Mouse (Mus musculus) layer of hippocampus, postnatal 25 days (tissue): ENCODE data around the gene Smpd4. TPM values are rescaled to one million over a fixed set of nuclear protein-coding genes. Genes with fewer than 3 reads are reported as not detected.

Experiments
- DNase-seq, 2 experiments: peaks; one replicate each; pipeline ENCODE4 v3.0.0; 2022; ENCODE audit warnings: mixed read lengths in 2 of 2, low spot score in 1 of 2; ENCODE audit errors: extremely low spot score in 1 of 2
- total RNA-seq, 2 experiments: library from RNA; stranded (reverse); gene quantifications; 2 replicates each; pipeline ENCODE4 v1.2.3; 2021

The Smpd4 gene
- total RNA-seq, 2 experiments from 2014 or later = 40.8 to 58.6 TPM

DNA sequence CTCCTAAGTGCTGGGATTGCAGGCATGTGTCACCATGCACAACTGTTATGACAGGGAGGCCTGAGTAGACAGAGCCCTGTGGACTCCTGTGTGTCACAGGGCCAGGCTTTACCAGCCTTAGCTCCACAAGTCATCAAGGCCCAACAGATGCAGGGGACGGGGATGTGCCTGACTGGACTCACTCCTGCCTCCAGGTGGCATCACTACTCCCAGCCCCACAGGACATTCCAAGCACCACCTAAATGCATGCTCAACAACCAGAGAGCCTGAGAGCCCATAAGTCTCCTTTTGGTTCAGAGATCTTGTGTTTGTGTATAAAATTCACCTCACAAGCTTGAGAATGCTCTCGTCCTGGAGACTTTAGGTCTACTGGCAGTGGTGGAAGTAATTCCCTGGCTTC, 18.5 kb downstream of the Smpd4 start:
- no peak for DNase-seq

DNA sequence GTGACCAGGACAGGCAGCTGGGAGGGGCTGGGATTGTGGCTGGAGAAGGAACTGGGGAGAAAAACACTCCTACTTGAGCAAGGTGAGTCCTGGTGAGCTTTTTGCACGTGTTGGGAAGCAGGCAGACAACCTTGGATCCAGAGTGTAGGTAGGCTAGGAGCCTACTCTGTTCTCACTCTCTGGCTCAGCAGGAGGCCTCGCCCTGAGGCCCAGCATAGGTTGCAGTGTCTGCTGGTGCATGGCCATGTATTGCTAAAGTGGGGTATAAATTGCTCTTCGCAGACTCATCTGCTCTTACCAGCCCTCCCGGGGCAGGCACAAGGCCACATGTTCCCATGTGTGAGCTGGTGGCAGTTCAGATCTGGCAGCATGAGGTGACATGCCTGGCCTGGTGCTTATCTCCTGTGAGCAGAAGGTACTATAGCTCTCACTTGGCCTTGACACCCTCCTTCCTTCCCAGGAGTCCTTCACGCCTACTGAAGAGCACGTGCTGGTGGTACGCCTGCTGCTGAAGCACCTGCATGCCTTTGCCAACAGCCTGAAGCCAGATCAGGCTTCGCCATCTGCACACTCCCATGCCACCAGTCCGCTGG, 19.0 kb downstream of the Smpd4 start:
- DNase-seq = no peak

DNA sequence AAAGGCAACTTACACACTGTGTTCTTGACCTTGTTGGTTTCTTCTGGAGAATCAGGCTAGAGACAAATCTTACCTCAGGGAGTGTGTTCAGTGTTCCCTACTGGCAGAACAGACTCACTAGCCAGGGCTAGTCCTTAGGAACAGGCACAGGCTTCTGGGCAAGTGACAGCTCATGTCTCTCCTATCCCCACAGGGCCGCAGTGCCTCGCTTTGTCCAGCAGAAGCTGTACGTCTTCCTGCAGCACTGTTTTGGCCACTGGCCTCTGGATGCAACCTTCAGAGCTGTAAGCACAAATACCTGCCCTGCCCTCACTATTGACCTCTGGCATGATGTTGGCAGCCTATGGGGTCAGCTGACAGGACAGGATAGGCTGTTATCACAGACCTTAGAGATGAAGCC, 19.9 kb downstream of the Smpd4 start:
- DNase-seq = no peak

DNA sequence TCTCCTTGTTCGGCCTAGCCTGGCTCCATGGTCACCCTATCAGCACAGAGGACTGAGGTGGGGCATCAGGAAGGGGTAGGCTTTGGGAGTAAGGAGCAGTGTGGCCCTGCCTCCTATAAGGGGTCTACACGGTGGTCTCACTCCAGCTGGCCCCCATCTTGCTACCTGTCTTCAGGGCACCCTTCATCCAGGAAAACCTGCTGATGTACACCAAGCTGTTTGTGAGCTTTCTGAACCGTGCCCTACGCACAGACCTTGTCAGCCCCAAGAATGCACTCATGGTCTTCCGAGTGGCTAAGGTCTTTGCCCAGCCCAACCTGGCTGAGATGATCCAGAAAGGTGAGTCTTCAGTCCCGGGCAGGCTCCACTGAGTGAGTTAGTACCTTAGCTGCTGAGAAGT, 20.8 kb downstream of the Smpd4 start:
- DNase-seq = no peak

DNA sequence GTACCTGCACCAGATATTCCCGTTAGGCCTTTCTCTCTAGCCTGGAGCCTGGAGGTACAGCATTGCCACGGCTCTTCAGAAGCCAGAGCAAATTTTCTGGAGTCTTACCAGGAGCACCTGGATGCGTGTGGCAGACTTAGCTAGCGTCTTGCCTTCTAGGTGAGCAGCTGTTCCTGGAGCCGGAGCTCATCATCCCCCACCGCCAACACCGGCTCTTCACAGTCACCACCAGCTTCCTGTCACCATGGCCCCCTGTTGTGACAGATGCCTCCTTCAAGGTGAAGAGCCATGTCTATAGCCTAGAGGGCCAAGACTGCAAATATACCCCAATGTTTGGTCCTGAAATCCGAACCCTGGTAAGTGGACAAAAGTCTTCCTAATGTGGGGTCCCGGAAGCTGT, 21.6 kb downstream of the Smpd4 start:
- no peak for DNase-seq

DNA sequence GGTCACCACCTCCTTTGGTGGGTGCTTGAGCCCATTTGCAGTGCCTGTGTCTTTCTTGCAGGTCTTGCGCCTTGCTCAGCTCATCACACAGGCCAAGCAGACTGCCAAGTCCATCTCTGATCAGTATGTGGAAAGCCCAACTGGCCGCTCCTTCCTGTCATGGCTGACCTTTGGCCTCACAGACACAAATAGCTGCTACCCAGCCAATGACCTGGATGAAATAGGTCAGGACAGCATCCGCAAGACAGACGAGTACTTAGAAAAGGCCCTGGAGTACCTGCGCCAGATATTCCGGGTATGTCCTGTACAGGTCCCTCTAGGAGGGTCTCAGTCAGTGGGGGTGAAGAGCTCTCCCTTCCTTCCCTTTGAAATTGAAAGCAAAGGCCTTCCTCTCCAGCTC, 22.1 kb downstream of the Smpd4 start:
- DNase-seq = no peak

DNA sequence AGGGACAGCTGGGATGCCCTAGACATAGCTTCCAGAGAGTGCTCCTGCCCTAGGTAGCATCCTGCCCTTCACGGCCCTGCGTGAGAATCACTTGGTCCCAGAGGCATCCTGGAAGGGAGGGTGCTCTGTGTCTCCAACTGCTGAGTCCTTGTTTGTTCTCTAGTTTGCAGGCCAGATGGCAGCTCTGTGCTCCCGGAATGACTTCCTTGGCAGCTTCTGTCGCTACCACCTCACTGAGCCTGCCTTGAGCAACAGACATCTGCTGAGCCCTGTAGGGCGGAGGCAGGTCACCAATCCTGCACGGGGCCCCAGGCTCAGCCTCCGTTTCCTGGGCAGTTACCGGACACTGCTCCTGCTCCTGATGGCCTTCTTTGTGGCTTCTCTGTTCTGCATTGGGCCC, 23.2 kb downstream of the Smpd4 start:
- no peak for DNase-seq

DNA sequence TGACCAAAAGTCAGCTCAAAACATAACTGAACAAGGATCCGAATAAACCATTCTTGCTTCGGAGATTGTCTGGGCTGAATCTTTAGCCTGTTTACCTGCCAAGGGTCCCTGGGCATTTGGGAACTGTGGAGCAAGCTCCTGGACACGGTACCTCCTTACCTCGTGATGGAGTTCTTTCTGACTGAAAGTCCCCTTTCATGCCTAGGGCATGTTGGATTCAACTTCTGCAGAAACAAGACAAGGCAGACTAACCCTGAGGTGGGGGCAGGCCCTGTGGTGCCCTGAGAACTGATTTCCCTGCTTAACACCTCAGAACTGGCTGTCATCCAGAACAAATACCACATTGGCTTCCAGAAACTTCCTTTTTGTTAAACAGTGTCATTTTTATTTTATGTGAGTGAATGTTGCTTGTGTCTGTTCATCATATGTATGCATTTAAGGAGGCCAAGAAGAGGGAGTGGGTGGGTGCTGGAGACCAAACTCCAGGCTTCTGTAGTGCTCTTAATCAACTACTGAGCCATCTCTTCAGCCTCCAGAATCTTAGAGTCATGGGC, 24.4 kb downstream of the Smpd4 start:
- DNase-seq = no peak

DNA sequence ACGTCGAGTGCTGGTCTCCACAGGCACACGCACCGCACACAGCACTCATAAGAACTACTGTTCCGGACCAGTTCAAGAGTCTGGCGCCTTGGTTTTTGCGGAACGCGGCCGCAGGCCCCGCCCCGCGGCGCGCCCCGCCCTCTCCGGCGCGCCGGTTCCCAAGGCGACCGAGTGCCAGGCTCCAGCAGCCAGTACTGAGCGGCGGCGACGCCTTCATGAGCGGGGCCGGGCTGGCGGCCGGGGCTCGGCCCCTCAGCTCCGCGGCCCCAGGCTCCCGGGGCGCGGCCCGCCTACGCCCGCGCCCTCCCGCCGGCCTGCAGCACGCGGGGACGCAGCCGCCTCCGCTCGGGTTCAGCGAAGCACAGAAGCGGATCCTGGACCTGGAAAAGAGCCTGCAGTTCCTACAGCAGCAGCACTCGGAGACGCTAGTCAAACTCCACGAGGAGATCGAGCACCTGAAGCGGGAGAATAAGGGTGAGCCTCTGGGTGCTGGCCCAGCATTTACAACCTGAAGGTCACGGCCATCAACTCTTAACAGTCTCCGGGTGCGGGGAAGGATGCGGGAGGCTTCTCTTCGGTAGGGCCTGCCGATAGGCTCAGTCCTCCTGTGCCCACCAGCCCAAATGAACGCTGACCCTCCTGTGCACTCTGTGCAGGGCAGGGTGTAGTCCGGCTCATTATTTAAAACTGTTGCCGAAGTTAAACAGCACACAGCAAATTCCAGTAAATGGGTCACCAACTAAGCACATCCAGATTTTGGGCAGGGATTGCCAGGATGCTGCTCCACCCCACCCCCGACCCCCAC, 27.4 kb downstream of the Smpd4 start, which contains the start of gene Ccdc74a:
Gene Ccdc74a (plus strand): TSS at position 161 of the 805 bp plus-strand sequence.
- peak; percentile 60 to 68 for DNase-seq

DNA sequence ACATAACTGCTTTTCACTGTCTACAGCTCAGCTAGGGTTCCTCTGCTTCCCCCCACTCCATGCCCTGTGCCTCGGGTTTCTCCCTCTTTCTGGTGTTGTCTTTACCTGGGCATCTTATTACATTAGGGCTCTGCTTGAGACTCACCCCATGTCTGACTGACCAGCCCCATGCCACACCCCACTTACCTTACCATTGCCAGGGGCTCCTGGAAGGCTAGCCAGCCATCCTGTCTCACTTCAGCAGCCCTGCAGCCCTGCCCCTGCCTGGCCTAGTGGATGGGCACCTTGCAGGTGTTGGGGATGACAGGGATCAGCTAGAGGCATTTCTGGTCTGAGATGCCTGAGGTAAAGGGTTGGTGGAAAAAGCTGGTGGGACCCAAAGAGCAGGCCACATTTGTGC, 28.0 kb downstream of the Smpd4 start:
- no peak for DNase-seq

DNA sequence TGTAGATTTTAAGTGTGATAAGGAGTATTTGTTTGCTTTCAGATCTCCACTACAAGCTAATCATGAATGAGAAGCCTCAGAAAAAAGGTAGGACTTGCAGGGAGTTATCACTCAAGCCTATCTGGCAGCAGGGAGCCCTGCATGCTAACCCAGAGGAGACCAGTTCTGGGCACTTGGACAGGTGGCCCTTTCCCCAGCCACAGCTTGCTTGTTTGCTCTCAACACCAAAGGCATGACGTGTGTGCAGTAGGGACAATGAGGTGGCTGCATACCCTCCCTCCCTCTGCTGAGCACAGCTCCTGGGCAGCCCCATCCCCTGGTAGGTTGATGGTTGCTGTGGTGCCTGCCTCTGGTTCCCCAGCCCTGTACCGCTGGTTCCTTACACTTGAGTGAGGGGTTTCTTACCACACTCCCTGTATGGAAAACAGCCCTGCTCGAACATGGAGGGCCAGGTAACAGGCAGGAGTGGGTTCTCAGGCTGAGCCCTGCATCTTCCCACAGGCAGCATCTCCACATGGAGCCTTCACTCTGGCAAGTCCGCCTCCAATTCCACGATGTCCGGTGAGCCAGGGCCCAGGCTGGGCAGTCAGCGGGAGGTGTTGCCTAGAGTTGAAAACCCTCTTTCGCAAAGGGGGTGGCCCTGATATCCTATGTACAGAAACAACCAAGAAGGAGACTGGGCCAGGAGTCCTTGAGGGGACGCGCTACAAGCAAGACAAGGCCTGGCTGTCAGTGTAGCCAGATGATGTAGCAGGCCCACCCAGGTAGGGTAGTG, 28.6 kb downstream of the Smpd4 start:
- DNase-seq = no peak

DNA sequence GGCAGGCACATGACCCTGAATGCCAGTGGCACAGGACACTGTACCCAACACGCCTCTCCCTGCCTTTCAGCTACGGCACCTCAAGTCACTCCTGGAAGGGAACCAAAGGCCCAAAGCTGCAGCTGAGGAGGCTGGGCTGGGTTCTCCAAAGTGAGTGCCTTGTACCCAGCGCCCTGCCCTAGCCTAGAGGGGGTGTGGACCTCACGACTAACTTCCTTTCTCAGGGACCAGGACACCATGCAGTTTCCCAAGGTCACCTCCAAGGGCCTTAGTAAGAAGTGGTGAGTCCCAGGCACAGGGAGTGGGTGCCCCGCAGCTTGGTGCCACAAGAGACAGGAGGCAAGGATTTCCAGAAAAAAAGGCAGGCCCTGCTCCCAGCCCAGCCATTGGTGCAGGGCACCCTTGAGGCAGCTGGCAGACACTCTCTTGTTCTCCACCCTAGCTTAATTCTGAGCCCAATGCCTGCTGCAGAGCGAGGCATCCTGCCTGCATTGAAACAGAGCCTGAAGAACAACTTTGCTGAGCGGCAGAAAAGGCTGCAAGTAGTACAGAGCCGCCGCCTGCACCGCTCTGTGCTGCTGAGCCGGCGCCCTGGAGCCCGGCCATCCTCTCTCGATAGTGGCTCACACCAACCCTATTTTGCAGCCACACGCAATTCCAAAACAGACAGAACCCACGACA, 30.9 kb downstream of the Smpd4 start:
- no peak for DNase-seq

DNA sequence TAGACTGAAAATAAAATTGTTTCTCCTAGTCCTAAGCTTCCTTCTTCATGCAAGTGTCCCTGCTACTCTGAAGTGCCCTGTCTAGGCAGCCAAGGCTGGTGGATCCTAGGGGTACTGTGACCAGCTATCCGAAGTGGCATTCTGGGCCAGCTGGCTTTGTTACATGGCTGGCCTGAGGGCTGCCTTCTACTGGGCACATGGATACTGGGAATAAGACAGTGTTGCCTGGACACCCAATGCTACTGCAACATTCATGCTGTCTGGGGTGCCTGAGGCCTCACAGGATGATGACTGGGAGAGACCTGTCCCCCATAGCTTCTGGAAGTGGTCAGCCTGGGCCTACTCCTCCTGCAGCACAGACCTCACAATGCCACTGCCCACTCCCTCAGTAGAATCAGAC, 31.6 kb downstream of the Smpd4 start:
- DNase-seq = no peak

DNA sequence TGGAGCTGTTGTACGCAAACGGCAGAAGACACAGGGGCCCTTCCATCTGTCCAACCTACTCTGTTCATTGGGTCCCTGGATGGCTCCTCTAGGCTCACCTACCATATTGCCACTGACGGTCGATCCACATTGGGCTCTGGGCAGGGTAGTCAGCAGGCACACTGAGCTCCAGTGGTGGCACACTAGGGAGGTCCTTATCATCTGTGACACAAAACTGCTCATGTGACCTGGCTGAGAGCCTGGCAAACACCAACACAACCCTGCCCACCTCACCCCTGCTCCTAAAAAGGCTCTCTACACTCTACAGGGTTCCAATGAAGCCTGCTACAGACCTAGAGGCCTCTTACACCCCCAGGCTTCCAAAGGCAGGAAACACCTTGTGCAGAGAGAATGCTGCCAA, 33.5 kb downstream of the Smpd4 start:
- no peak for DNase-seq

DNA sequence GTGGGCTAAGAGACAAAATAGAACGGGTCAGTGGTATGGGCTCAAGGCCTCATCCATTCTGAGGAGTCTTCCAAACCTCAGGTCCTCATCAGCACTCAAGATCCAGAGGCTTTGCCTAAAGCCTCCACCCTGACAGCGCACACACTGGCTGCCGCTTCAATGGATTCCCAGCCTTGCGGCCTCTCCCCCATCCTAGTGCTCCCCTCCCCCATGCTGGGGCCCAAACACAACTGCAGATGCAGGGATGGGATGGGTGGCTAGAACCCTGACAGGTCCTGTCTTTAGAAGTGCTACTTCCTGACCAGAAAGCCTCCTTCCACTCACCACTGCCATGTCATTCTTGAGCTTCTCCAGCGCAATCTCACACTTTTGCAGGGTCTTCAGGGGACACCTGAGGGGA, 34.4 kb downstream of the Smpd4 start:
- no peak for DNase-seq

DNA sequence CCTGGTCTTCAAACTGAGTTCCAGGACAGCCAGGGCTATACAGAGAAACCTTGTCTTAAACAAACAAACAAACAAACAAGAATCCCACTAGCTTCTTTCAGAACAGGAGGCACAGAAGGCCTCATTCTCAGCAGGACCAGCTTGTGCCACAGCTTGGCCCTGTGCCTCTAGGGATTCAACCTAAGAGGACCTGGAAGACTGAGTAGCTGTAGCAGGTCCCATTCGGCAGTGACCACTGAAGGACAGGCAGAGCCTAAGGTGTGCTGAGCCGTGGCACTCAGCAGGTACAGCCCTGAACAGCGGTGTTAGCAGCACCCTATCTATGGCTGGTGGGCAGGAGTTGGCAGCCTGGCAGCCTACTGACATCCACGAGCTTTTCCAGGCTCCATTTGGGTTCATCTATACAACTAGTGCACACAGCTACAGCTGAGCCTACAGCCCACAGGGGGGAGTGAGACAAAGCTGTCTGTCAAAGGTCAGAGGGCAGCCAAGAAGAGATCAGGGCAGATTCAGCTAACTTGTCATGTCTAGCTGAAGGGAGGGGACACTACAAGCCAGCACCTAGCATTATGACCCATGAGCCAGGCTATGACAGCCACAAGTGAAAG, 35.1 kb downstream of the Smpd4 start:
- no peak for DNase-seq

DNA sequence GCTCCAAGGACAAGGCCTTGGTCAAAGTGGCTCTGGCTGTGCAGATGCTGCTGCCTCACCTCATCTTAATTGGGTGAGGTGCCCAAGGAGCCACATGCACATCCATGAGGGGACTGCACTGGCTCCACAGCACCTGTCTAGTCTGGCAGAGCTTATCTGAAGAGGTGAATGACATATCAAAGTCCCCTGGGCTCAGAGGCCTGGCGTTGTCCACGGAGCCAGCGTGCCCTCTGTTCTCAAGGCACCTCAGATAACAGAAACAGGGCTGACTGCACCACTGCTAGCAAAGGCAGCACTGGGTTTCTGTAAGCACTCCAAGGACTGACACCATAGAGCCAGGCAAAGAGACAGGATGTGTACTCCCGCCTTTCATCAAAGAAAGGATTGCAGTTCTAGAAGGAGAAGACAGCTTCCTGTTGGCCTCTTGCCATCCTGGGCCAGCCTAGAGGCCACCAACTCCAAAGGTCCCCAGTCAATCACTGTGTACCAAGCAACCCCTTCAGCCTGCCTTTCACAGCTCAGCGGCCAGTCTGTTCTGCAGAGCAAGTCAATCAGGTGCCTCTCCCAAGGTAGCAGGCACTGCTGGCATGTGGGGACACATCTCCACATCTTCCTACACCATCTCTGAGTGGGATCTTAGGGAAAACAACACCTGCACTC, 37.2 kb downstream of the Smpd4 start:
- no peak for DNase-seq

DNA sequence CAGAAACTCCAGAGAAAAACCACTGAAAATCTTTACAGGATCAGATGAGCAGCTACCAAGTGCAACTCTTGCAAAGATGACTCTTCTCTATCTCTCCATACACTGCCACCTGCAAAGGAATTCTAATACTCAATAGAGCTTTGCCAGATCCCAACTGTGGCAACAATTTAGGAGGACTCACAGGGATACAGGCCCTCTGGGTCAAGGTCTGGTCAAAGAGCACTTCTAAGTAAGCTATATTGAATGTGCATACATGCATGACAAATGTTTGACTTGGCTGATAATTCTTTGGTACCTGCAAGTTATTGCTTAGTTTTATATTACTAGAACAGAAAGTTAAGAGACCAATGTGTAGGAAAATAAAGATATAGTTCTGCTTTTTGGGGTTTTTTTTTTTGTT, 46.4 kb downstream of the Smpd4 start:
- DNase-seq = no peak

DNA sequence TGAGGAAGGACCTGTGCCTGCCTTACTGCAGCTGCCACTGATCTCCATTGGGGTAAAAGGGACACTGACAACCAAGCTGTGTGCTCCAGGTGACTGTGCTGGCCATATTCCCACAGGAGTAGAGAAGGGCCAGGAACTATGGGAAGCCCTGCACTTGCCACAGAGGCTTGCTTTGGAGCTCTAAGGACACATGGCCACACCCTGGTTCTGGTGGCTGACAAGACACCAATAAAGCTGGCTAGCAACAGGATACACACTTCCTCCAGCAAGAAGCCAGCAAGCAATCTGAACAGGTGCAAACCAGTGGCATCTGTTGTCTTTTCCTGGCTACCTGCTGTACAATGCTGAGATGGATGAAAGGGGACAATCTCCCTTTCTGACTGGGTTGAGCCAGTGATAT, 50.7 kb downstream of the Smpd4 start:
- no peak for DNase-seq
